Mouse (Mus musculus): ENCODE results near the gene Mapk8ip2. TPM values are rescaled to one million over a fixed set of nuclear protein-coding genes. Genes with fewer than 3 reads are reported as not detected.

Gene Mapk8ip2
- polyA plus RNA-seq, 1 experiment: not detected

- Histone ChIP-seq H3ac (ENCODE audit: control insufficient read depth, insufficient read length, low read depth) (no peak overlapping the region), H3K27me3 (ENCODE audit: control insufficient read depth, insufficient read depth, insufficient read length) (no peaks in the 10 kb centered on the region), H3K79me2 (ENCODE audit: control insufficient read depth, insufficient read depth) (no peaks in the 10 kb centered on the region), H3K36me3 (ENCODE audit: control insufficient read depth, insufficient read depth) (no peaks in the 10 kb centered on the region), H3K79me3 (ENCODE audit: low read depth) (no peaks in the 10 kb centered on the region), H3K4me3 (ENCODE audit: insufficient read depth, poor library complexity, severe bottlenecking) (no peak overlapping the region)
- TF ChIP-seq FOSL1 (IDR thresholded peaks at IDR 0.05; ENCODE audit: insufficient read depth, low read length, poor library complexity, severe bottlenecking) (no peak), CEBPB (IDR thresholded peaks at IDR 0.05; ENCODE audit: low read depth) (no peak)
These were observed 24.9 kb downstream of the Mapk8ip2 start for GRCm38 (mm10) chr15:89478622-89479021.

- TF ChIP-seq CEBPB (IDR thresholded peaks at IDR 0.05; ENCODE audit: low read depth): peak; percentile 78
- peak; percentile 97 for TF ChIP-seq USF1 (IDR thresholded peaks at IDR 0.05; ENCODE audit: low read depth)
- no peak for TF ChIP-seq CTCF (IDR thresholded peaks at IDR 0.05; ENCODE audit: control insufficient read depth, insufficient read depth, insufficient read length)
- peak; percentile 93 for TF ChIP-seq MAX (IDR thresholded peaks at IDR 0.05)
- TF ChIP-seq MYOD1 (IDR thresholded peaks at IDR 0.05; ENCODE audit: control insufficient read depth, insufficient read length, low read depth): no peak
- peak; percentile 34 for TF ChIP-seq FOSL1 (IDR thresholded peaks at IDR 0.05; ENCODE audit: insufficient read depth, low read length, poor library complexity, severe bottlenecking)
- TF ChIP-seq MYOG (IDR thresholded peaks at IDR 0.05; ENCODE audit: control insufficient read depth, extremely low read depth, insufficient read length): no peak
- H3K27me3 ChIP-seq (ENCODE audit: control insufficient read depth, insufficient read depth, insufficient read length): no peaks in the 10 kb centered on the region
- H3ac ChIP-seq (ENCODE audit: control insufficient read depth, insufficient read length, low read depth): no peak overlapping the region
- H3K4me3 ChIP-seq (ENCODE audit: insufficient read depth, poor library complexity, severe bottlenecking): no peak overlapping the region
- H3K36me3 ChIP-seq (ENCODE audit: control insufficient read depth, insufficient read depth): no peaks in the 10 kb centered on the region
- H3K79me3 ChIP-seq (ENCODE audit: low read depth): no peaks in the 10 kb centered on the region
- H3K79me2 ChIP-seq (ENCODE audit: control insufficient read depth, insufficient read depth): no peaks in the 10 kb centered on the region
These were observed 26.9 kb downstream of the Mapk8ip2 start for GRCm38 (mm10) chr15:89480584-89480983.

GRCm38 (mm10) chr15:89488182-89488581 is 34.5 kb downstream of the Mapk8ip2 start:
- H3K27me3 ChIP-seq (ENCODE audit: control insufficient read depth, insufficient read depth, insufficient read length): no peaks in the 10 kb centered on the region
- TF ChIP-seq FOSL1 (IDR thresholded peaks at IDR 0.05; ENCODE audit: insufficient read depth, low read length, poor library complexity, severe bottlenecking): peak; percentile 85
- TF ChIP-seq CEBPB (IDR thresholded peaks at IDR 0.05; ENCODE audit: low read depth): no peak
- no peak for TF ChIP-seq USF1 (IDR thresholded peaks at IDR 0.05; ENCODE audit: low read depth)
- TF ChIP-seq MAX (IDR thresholded peaks at IDR 0.05): peak; percentile 90
- TF ChIP-seq MYOG (IDR thresholded peaks at IDR 0.05; ENCODE audit: control insufficient read depth, extremely low read depth, insufficient read length): no peak
- no peak for TF ChIP-seq CTCF (IDR thresholded peaks at IDR 0.05; ENCODE audit: control insufficient read depth, insufficient read depth, insufficient read length)
- TF ChIP-seq MYOD1 (IDR thresholded peaks at IDR 0.05; ENCODE audit: control insufficient read depth, insufficient read length, low read depth): peak; percentile 85
- H3ac ChIP-seq (ENCODE audit: control insufficient read depth, insufficient read length, low read depth): no peak overlapping the region
- no peaks in the 10 kb centered on the region for H3K36me3 ChIP-seq (ENCODE audit: control insufficient read depth, insufficient read depth)
- H3K79me3 ChIP-seq (ENCODE audit: low read depth): no peaks in the 10 kb centered on the region
- no peaks in the 10 kb centered on the region for H3K79me2 ChIP-seq (ENCODE audit: control insufficient read depth, insufficient read depth)
- no peak overlapping the region for H3K4me3 ChIP-seq (ENCODE audit: insufficient read depth, poor library complexity, severe bottlenecking)

- Histone ChIP-seq H3K27me3 (ENCODE audit: control insufficient read depth, insufficient read depth, insufficient read length) (no peaks in the 10 kb centered on the region), H3K36me3 (ENCODE audit: control insufficient read depth, insufficient read depth) (no peaks in the 10 kb centered on the region), H3ac (ENCODE audit: control insufficient read depth, insufficient read length, low read depth) (peak overlapping the region; percentile 37), H3K79me3 (ENCODE audit: low read depth) (no peaks in the 10 kb centered on the region), H3K4me3 (ENCODE audit: insufficient read depth, poor library complexity, severe bottlenecking) (no peak overlapping the region), H3K79me2 (ENCODE audit: control insufficient read depth, insufficient read depth) (no peaks in the 10 kb centered on the region)
- TF ChIP-seq CEBPB (IDR thresholded peaks at IDR 0.05; ENCODE audit: low read depth): no peak
- TF ChIP-seq MAX (IDR thresholded peaks at IDR 0.05): peak; percentile 78
These were observed 35.0 kb downstream of the Mapk8ip2 start for GRCm38 (mm10) chr15:89488611-89489117.

- H3K79me3 ChIP-seq (ENCODE audit: low read depth): no peaks in the 10 kb centered on the region
- no peaks in the 10 kb centered on the region for H3K79me2 ChIP-seq (ENCODE audit: control insufficient read depth, insufficient read depth)
- no peaks in the 10 kb centered on the region for H3K36me3 ChIP-seq (ENCODE audit: control insufficient read depth, insufficient read depth)
- H3ac ChIP-seq (ENCODE audit: control insufficient read depth, insufficient read length, low read depth): no peak overlapping the region
- TF ChIP-seq USF1 (IDR thresholded peaks at IDR 0.05; ENCODE audit: low read depth): no peak
- no peak overlapping the region for H3K4me3 ChIP-seq (ENCODE audit: insufficient read depth, poor library complexity, severe bottlenecking)
- peaks cover 3% of the 10 kb centered on the region for H3K27me3 ChIP-seq (ENCODE audit: control insufficient read depth, insufficient read depth, insufficient read length)
These were observed 41.3 kb downstream of the Mapk8ip2 start for GRCm38 (mm10) chr15:89494970-89495369.

GRCm38 (mm10) chr15:89496131-89496530 is 42.4 kb downstream of the Mapk8ip2 start:
- H3K36me3 ChIP-seq (ENCODE audit: control insufficient read depth, insufficient read depth): no peaks in the 10 kb centered on the region
- H3K79me2 ChIP-seq (ENCODE audit: control insufficient read depth, insufficient read depth): no peaks in the 10 kb centered on the region
- TF ChIP-seq MYOD1 (IDR thresholded peaks at IDR 0.05; ENCODE audit: control insufficient read depth, insufficient read length, low read depth) (no peak), USF1 (IDR thresholded peaks at IDR 0.05; ENCODE audit: low read depth) (no peak), MAX (IDR thresholded peaks at IDR 0.05) (no peak), CTCF (IDR thresholded peaks at IDR 0.05; ENCODE audit: control insufficient read depth, insufficient read depth, insufficient read length) (no peak)
- H3K79me3 ChIP-seq (ENCODE audit: low read depth): no peaks in the 10 kb centered on the region
- no peak overlapping the region for H3K4me3 ChIP-seq (ENCODE audit: insufficient read depth, poor library complexity, severe bottlenecking)
- H3ac ChIP-seq (ENCODE audit: control insufficient read depth, insufficient read length, low read depth): no peak overlapping the region
- H3K27me3 ChIP-seq (ENCODE audit: control insufficient read depth, insufficient read depth, insufficient read length): peaks cover 3% of the 10 kb centered on the region

All from C2C12 (cell line).